Mouse (Mus musculus) R1 (cell line): ENCODE measurements around the gene Esp15.
"Not testable (repeated sequence)": the region's sequence is repeated elsewhere in the genome, so short reads cannot be mapped to it uniquely, and the experiment has no call there.

Experiments
- DNase-seq: peaks from one replicate; pipeline ENCODE4 v3.0.0-alpha.2; 2018; ENCODE audit warnings: low read depth, low spot score

The Esp15 gene

DNA sequence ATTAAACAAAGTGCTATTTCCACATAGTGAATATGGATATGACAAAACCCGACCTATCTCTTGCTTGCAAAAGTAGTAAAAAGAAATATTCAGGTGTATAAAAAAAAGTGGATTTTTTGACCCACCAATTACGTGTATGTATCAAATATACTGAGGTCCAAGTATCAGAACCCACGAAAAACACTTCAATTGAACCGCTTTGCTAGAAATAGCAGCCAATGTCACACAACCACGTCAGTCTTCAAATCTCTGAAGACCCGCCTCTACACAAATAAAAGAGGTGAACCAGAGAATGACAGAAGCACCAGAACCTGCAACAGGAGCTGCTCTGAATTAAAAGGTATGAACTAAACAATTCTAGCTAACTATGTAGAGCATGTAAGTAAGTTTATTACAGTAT, at the start of gene Esp15:
Gene Esp15 (plus strand): TSS at position 301 of the 400 bp plus-strand sequence.
- not testable (repeated sequence) for DNase-seq

DNA sequence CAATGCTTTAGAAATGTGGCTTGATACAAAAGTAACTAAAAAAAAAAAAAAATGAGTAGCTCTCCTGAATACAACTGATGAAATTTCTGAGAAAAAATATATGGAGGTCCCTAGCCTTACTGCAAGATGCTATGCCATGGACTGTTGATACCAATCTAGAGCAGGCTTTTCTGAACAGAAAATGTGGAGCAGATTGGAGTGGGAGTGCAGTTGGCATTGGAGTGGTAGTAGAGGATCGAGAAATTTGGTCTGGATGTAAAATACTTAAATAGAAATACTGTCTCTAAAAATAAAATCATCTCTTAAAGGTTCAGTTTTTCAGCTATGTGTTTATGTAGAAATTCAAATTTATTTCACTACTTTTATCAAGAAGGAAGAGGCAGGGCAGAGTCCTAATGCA, 49.2 kb upstream of the Esp15 start:
- DNase-seq: no peak
